Mouse (Mus musculus): ENCODE data around the gene Il25. TPM values are rescaled to one million over a fixed set of nuclear protein-coding genes. Genes with fewer than 3 reads are reported as not detected.

The Il25 gene
- polyA plus RNA-seq, 2 experiments = not detected

- 23% methylated on average over 7 of the region's 7 CpGs for WGBS (ENCODE audit: insufficient replicate concordance)
- no peaks in the 10 kb centered on the region for H3K9me3 ChIP-seq (ENCODE audit: control insufficient read depth, low read length)
- no peak overlapping the region for H3K9ac ChIP-seq (replicated peaks)
- H3K4me1 ChIP-seq (replicated peaks; ENCODE audit: control insufficient read depth in 2 of 2, insufficient read depth in 2 of 2, low read length in 1 of 2) = peaks cover 8 to 12% of the 10 kb centered on the region in 2 experiments
- no peaks in the 10 kb centered on the region for H3K36me3 ChIP-seq (replicated peaks; ENCODE audit: control insufficient read depth, insufficient read depth, low read depth)
- no peak for DNase-seq (ENCODE audit: low read depth in 3 of 3, low spot score in 3 of 3)
- peaks cover 43% of the 10 kb centered on the region for H3K27me3 ChIP-seq (ENCODE audit: control insufficient read depth, insufficient read depth, low read length)
- H3K4me2 ChIP-seq (ENCODE audit: low read depth) = no peak overlapping the region
- TF ChIP-seq CTCF (IDR thresholded peaks at IDR 0.05; ENCODE audit: low read depth) = no peak
- no peak for TF ChIP-seq EP300 (IDR thresholded peaks at IDR 0.05; ENCODE audit: low read depth)
- no peak overlapping the region for H3K4me3 ChIP-seq (ENCODE audit: insufficient read depth in 1 of 2, low read depth in 2 of 2, low read length in 2 of 2)
- ATAC-seq (ENCODE audit: insufficient read depth) = no peak
- H3K27ac ChIP-seq = no peak overlapping the region
Observed at GRCm38 (mm10) chr14:54927296-54927695, 5.2 kb upstream of the Il25 start.

GRCm38 (mm10) chr14:54929801-54930200 is 2.7 kb upstream of the Il25 start:
- ATAC-seq (ENCODE audit: insufficient read depth) (no peak), DNase-seq (ENCODE audit: low read depth in 3 of 3, low spot score in 3 of 3) (no peak)
- Histone ChIP-seq H3K27me3 (ENCODE audit: control insufficient read depth, insufficient read depth, low read length) (peaks cover 42% of the 10 kb centered on the region), H3K9ac (replicated peaks) (no peak overlapping the region), H3K27ac (no peak overlapping the region), H3K4me3 (ENCODE audit: insufficient read depth in 1 of 2, low read depth in 2 of 2, low read length in 2 of 2) (no peak overlapping the region), H3K9me3 (ENCODE audit: control insufficient read depth, low read length) (no peaks in the 10 kb centered on the region), H3K4me1 (replicated peaks; ENCODE audit: control insufficient read depth in 2 of 2, insufficient read depth in 2 of 2, low read length in 1 of 2) (peaks cover 3 to 5% of the 10 kb centered on the region in 2 experiments), H3K36me3 (replicated peaks; ENCODE audit: control insufficient read depth, insufficient read depth, low read depth) (no peaks in the 10 kb centered on the region), H3K4me2 (ENCODE audit: low read depth) (no peak overlapping the region)
- TF ChIP-seq EP300 (IDR thresholded peaks at IDR 0.05; ENCODE audit: low read depth) (no peak), CTCF (IDR thresholded peaks at IDR 0.05; ENCODE audit: low read depth) (no peak)
- 53% methylated on average over 5 of the region's 5 CpGs for WGBS (ENCODE audit: insufficient replicate concordance)

- ATAC-seq (ENCODE audit: insufficient read depth) = no peak
- no peaks in the 10 kb centered on the region for H3K9me3 ChIP-seq (ENCODE audit: control insufficient read depth, low read length)
- H3K27me3 ChIP-seq (ENCODE audit: control insufficient read depth, insufficient read depth, low read length) = peaks cover 36% of the 10 kb centered on the region
- 20% methylated on average over 2 of the region's 2 CpGs for WGBS (ENCODE audit: insufficient replicate concordance)
- H3K4me1 ChIP-seq (replicated peaks; ENCODE audit: control insufficient read depth in 2 of 2, insufficient read depth in 2 of 2, low read length in 1 of 2) = no peaks in the 10 kb centered on the region
- no peak overlapping the region for H3K4me2 ChIP-seq (ENCODE audit: low read depth)
- TF ChIP-seq EP300 (IDR thresholded peaks at IDR 0.05; ENCODE audit: low read depth) (no peak), CTCF (IDR thresholded peaks at IDR 0.05; ENCODE audit: low read depth) (no peak)
- H3K36me3 ChIP-seq (replicated peaks; ENCODE audit: control insufficient read depth, insufficient read depth, low read depth) = no peaks in the 10 kb centered on the region
- no peak overlapping the region for H3K9ac ChIP-seq (replicated peaks)
- H3K4me3 ChIP-seq (ENCODE audit: insufficient read depth in 1 of 2, low read depth in 2 of 2, low read length in 2 of 2) = no peak overlapping the region
- no peak overlapping the region for H3K27ac ChIP-seq
- DNase-seq (ENCODE audit: low read depth in 3 of 3, low spot score in 3 of 3) = no peak
Observed at GRCm38 (mm10) chr14:54930431-54930830, 2.1 kb upstream of the Il25 start.

GRCm38 (mm10) chr14:54935904-54936830 is 3.7 kb downstream of the Il25 start, which contains the start of gene Cmtm5:
Gene Cmtm5, plus strand, starts transcription at chr14:54936261.
- TF ChIP-seq EP300 (IDR thresholded peaks at IDR 0.05; ENCODE audit: low read depth) (no peak), CTCF (IDR thresholded peaks at IDR 0.05; ENCODE audit: low read depth) (no peak)
- H3K27me3 ChIP-seq (ENCODE audit: control insufficient read depth, insufficient read depth, low read length) = no peaks in the 10 kb centered on the region
- no peak within 1 kb of the TSS for H3K4me3 ChIP-seq (ENCODE audit: insufficient read depth in 1 of 2, low read depth in 2 of 2, low read length in 2 of 2)
- no peak within 1 kb of the TSS for H3K4me2 ChIP-seq (ENCODE audit: low read depth)
- H3K36me3 ChIP-seq (replicated peaks; ENCODE audit: control insufficient read depth, insufficient read depth, low read depth) = no peaks in the 10 kb centered on the region
- ATAC-seq (ENCODE audit: insufficient read depth) (no peak), DNase-seq (ENCODE audit: low read depth in 3 of 3, low spot score in 3 of 3) (no peak)
- no peaks in the 10 kb centered on the region for H3K4me1 ChIP-seq (replicated peaks; ENCODE audit: control insufficient read depth in 2 of 2, insufficient read depth in 2 of 2, low read length in 1 of 2)
- WGBS (ENCODE audit: insufficient replicate concordance) = 21% methylated on average over 8 of the region's 8 CpGs
- H3K9me3 ChIP-seq (ENCODE audit: control insufficient read depth, low read length) = no peaks in the 10 kb centered on the region
- no peak within 1 kb of the TSS for H3K9ac ChIP-seq (replicated peaks)
- H3K27ac ChIP-seq = no peak within 1 kb of the TSS

GRCm38 (mm10) chr14:54936831-54937160 is 4.3 kb downstream of the Il25 start:
- WGBS (ENCODE audit: insufficient replicate concordance) = 15% methylated on average over 6 of the region's 6 CpGs
- ATAC-seq (ENCODE audit: insufficient read depth) (no peak), DNase-seq (ENCODE audit: low read depth in 3 of 3, low spot score in 3 of 3) (no peak)
- no peak overlapping the region for H3K9ac ChIP-seq (replicated peaks)
- no peak overlapping the region for H3K27ac ChIP-seq
- H3K4me1 ChIP-seq (replicated peaks; ENCODE audit: control insufficient read depth in 2 of 2, insufficient read depth in 2 of 2, low read length in 1 of 2) = no peaks in the 10 kb centered on the region
- no peaks in the 10 kb centered on the region for H3K36me3 ChIP-seq (replicated peaks; ENCODE audit: control insufficient read depth, insufficient read depth, low read depth)
- H3K27me3 ChIP-seq (ENCODE audit: control insufficient read depth, insufficient read depth, low read length) = no peaks in the 10 kb centered on the region
- H3K4me2 ChIP-seq (ENCODE audit: low read depth) = no peak overlapping the region
- TF ChIP-seq EP300 (IDR thresholded peaks at IDR 0.05; ENCODE audit: low read depth) (no peak), CTCF (IDR thresholded peaks at IDR 0.05; ENCODE audit: low read depth) (no peak)
- H3K9me3 ChIP-seq (ENCODE audit: control insufficient read depth, low read length) = no peaks in the 10 kb centered on the region
- no peak overlapping the region for H3K4me3 ChIP-seq (ENCODE audit: insufficient read depth in 1 of 2, low read depth in 2 of 2, low read length in 2 of 2)

Measured in liver, embryonic 14.5 days (tissue).